Mouse (Mus musculus): ENCODE data around the gene Gpr174.
"Not testable (repeated sequence)": the region's sequence is repeated elsewhere in the genome, so short reads cannot be mapped to it uniquely, and the experiment has no call there.

DNA sequence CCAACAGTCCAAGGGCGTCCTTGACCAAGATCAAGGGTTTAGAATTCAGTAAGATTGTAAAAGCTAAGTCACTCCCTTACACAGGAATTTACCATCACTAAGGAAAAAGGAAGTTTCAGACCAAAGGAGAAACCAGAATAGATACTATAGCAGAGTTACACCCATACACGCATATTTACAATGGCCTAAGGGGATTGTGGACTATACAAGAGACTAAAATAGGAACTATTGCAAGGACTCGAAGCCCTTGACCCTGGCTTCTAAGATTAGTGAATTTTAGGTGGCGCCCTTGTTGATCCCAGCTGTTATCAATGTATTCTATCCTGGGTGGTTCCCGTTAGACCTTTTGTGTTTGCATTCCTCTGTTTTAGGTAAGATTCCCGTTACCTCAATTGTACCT, 42.2 kb downstream of the Gpr174 start:
- TF ChIP-seq POLR2A (IDR thresholded peaks at IDR 0.05; ENCODE audit: borderline replicate concordance, insufficient read depth, low read length); CTCF (IDR thresholded peaks at IDR 0.05; ENCODE audit: borderline replicate concordance, insufficient read depth, low read depth, low read length): not testable (repeated sequence)
